Mouse (Mus musculus) intestine, embryonic 15.5 days (tissue): ENCODE results near the gene Ccs. TPM values are rescaled to one million over a fixed set of nuclear protein-coding genes. Genes with fewer than 3 reads are reported as not detected.
A peak's percentile ranks its signal among the peaks of the same experiment; 100 is the strongest.

Source experiments
- ATAC-seq: fragments of 200-750 bp; cut with Nextera tagmentation; 2 replicates; pipeline ENCODE4 v1.8.0; 2017; ENCODE audit warnings: moderate TSS enrichment, moderate library complexity
- H3K27ac ChIP-seq: fragments of 300-500 bp; sonication (generic); 2 replicates; pipeline ENCODE4 v1.5.1; 2015; ENCODE audit warnings: mild to moderate bottlenecking, inconsistent platforms
- H3K27me3 ChIP-seq: fragments of 300-500 bp; sonication (generic); replicated peaks from 2 replicates; pipeline ENCODE4 v1.6.1; 2015; ENCODE audit warnings: inconsistent platforms
- H3K36me3 ChIP-seq: fragments of 300-500 bp; sonication (generic); 2 replicates; pipeline ENCODE4 v1.6.1; 2015; ENCODE audit warnings: inconsistent platforms
- H3K4me1 ChIP-seq: fragments of 300-500 bp; sonication (generic); replicated peaks from 2 replicates; pipeline ENCODE4 v1.6.1; 2015; ENCODE audit warnings: inconsistent platforms
- H3K4me2 ChIP-seq: fragments of 300-500 bp; sonication (generic); replicated peaks from 2 replicates; pipeline ENCODE4 v1.6.1; 2015; ENCODE audit warnings: mild to moderate bottlenecking, inconsistent platforms
- H3K4me3 ChIP-seq: fragments of 300-500 bp; sonication (generic); replicated peaks from 2 replicates; pipeline ENCODE4 v1.5.1; 2015; ENCODE audit warnings: inconsistent platforms
- H3K9ac ChIP-seq: fragments of 300-500 bp; sonication (generic); 2 replicates; pipeline ENCODE4 v1.6.1; 2015; ENCODE audit warnings: inconsistent platforms
- H3K9me3 ChIP-seq: fragments of 300-500 bp; sonication (generic); 2 replicates; pipeline ENCODE4 v1.6.1; 2016; ENCODE audit warnings: inconsistent platforms
- WGBS: fragments of 180-500 bp; shearing (Covaris S2); methylation state at CpG from one replicate; pipeline ENCODE4 v1.1.7; 2015; 5-methylcytosine and 5-hydroxymethylcytosine counted together
- polyA plus RNA-seq: library from polyadenylated mRNA; unstranded; fragments of >200 nt; fragmentation: Nextera tagmentation; extraction: Ambion mirVana; gene quantifications from 2 replicates; pipeline ENCODE4 v1.2.1, GENCODE M21; 2015

Gene Ccs
- polyA plus RNA-seq, 1 experiment from 2014 or later = 51.3 TPM

DNA sequence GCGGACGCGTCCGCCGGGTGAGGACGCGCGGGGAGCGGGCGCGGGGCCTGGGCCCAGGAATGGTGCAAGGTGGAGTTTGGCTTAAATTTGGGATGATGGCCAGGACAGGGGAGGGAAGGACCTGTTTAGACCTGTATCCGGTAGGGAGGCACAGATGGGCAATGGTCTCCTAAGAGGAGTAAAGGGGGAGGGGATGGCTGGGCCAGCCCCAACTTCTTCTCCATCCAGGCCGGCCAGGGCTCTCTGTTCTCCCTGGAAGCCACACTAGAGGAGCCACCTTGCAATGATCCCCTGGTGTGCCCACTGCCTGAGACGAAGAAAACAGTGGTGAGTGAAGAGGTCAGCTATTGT, 16.3 kb upstream of the Ccs start:
- peak overlapping the region; percentile 98 for H3K4me2 ChIP-seq
- ATAC-seq = no peak; the same call in 1 of the 2 replicates
- no peaks in the 10 kb centered on the region for H3K27me3 ChIP-seq

DNA sequence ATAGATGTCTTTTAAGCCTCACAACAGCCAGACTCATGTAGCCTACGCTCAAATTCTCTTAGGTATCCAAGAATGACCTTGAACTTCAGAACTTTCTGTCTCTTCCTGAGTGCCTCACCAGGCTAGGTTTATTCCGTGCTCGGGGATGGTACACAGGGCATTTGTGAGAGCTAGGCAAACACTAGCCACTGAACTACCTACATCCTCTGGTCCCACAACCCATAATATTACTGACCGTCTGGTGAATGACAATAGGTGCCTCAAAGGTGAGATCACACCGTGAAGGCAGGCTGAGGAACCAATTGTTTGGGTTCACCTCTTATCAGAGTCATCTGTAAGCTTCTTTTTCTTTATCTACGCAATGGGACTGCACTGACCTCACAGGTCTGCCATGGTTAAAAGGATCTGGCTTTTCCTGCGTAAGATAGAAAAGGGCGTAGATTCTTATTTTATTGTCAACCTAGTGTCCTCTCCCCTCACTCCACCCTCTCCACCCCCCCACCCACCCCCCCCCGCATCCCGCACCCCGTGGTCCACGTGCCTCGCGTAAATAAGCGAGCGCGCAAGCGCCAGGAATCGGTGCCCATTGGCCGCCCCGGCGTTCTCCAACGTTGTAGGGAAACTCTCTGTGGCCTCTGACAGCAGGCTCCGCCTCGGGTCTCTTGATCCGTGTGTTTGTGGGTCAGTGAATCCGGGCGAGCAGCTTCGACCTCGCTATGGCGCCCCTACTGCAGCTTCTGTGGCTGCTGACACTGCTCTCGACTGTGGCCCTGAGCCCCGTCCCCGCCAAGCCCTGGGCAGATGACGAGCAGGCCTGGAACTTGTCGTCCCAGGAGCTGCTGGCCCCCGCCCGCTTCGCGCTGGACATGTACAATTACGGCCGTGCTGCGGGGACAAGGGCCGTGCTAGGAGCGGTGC, 15.7 kb upstream of the Ccs start, which contains the start of gene Ctsf:
Gene Ctsf (plus strand): TSS at position 579 of the 918 bp plus-strand sequence.
- 2% methylated on average over 45 of the region's 45 CpGs for WGBS

More for the DNA sequence above, 16.3 kb upstream of the Ccs start:
- Histone ChIP-seq H3K9me3 (no peaks in the 10 kb centered on the region), H3K36me3 (no peaks in the 10 kb centered on the region), H3K4me3 (peak overlapping the region; percentile 51), H3K4me1 (peaks cover 10% of the 10 kb centered on the region; the same call in 1 of the 2 replicates), H3K27ac (no peak overlapping the region), H3K9ac (peak overlapping the region; percentile 50)
- 3% methylated on average over 14 of the region's 14 CpGs for WGBS

DNA sequence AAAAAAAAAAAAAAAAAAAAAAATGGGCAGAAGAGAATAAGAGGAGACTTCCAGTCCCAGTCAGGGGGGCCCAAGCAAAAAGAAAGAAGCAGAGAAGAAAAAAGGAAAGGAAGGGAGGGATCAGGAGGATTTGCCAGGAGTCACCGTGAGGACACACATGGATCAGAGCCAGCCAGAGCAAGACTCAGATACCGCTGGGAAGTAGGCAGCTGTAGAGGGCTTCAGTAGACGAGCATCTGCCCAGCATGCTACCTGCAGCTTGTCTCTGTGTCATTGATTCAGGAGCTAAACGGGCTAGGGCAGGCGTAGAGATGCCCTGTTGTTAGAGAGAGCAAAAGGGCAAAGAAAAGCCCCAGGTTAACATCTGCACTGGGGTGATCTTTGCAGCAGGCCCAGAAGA, 11.1 kb upstream of the Ccs start:
- Histone ChIP-seq H3K4me1 (peaks cover 5% of the 10 kb centered on the region; the same call in 1 of the 2 replicates), H3K27ac (no peak overlapping the region), H3K4me2 (no peak overlapping the region), H3K36me3 (no peaks in the 10 kb centered on the region), H3K9me3 (no peaks in the 10 kb centered on the region), H3K27me3 (no peaks in the 10 kb centered on the region), H3K9ac (no peak overlapping the region), H3K4me3 (no peak overlapping the region)
- 50% methylated on average over 5 of the region's 5 CpGs for WGBS
- ATAC-seq = no peak

More for the DNA sequence above, 15.7 kb upstream of the Ccs start, which contains the start of gene Ctsf:
- peak; percentile 90 for ATAC-seq
- Histone ChIP-seq H3K4me2 (peak within 1 kb of the TSS; percentile 98), H3K36me3 (no peaks in the 10 kb centered on the region), H3K4me3 (peak within 1 kb of the TSS; percentile 51), H3K4me1 (peaks cover 10% of the 10 kb centered on the region; the same call in 1 of the 2 replicates), H3K9ac (peak within 1 kb of the TSS; percentile 50), H3K27ac (no peak within 1 kb of the TSS), H3K27me3 (no peaks in the 10 kb centered on the region), H3K9me3 (no peaks in the 10 kb centered on the region)

DNA sequence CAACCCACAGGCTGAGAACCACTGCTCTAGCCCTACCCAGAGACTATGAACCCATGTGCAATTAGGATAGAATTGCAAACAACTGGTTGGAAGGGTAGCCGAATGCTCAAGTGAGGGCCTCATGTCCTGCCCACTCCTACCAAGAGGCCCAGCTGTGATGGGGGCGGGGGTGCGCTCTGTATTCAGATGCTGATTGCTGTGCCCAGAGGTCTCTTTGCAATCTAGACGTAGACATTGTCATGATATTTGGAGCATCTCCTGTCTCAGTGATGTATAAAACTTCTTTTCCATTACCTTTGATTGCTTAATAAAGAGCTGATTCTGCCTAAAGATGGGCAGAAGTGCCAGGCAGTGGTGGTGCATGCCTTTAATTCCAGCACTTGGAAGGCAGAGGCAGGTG, 10.7 kb upstream of the Ccs start:
- H3K4me3 ChIP-seq = no peak overlapping the region
- no peak overlapping the region for H3K27ac ChIP-seq
- H3K4me1 ChIP-seq = peaks cover 3% of the 10 kb centered on the region; the same call in 1 of the 2 replicates
- H3K9me3 ChIP-seq = no peaks in the 10 kb centered on the region
- H3K9ac ChIP-seq = no peak overlapping the region
- H3K36me3 ChIP-seq = no peaks in the 10 kb centered on the region
- 58% methylated on average over 4 of the region's 4 CpGs for WGBS
- no peaks in the 10 kb centered on the region for H3K27me3 ChIP-seq
- no peak overlapping the region for H3K4me2 ChIP-seq
- ATAC-seq = no peak

DNA sequence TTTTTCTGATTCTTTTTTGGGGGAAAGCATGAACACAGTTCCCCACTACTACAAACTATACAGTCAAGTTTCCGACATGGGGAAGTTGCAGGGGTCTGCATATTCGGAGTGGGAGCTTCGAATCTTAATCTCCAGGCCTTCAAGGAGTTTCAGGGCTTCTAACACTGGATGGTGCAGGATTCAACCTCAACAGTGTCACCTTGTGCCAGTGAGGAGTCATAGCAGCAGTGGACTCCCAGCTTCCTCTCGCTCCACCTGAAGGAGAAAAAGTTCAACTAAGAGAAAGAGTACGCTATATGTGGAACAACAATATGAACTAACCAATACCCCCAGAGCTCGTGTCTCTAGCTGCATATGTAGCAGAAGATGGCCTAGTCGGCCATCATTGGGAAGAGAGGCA, 8.4 kb upstream of the Ccs start:
- Histone ChIP-seq H3K9ac (no peak overlapping the region), H3K4me3 (no peak overlapping the region), H3K27ac (no peak overlapping the region), H3K9me3 (no peaks in the 10 kb centered on the region), H3K36me3 (no peaks in the 10 kb centered on the region), H3K4me2 (no peak overlapping the region), H3K27me3 (no peaks in the 10 kb centered on the region), H3K4me1 (no peaks in the 10 kb centered on the region)
- WGBS = 26% methylated on average over 7 of the region's 7 CpGs
- no peak for ATAC-seq

DNA sequence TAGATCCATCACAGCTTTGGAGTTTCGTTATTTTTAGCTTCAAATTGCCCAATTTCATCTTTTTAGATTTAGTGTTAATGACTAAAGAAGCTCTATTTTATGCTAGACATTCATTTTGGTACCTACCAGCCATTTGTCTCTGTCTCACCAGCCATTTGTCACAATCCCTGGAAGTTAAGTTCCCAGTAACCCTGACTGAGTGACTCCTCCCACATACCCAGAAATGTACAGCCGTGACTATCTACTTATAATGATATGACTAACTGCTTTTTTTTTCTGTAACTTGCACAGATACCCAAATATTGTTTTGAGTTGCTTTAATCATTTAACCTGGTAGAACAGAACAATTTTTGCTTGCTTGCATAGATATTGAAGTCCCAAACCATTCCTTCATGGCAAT, 6.7 kb upstream of the Ccs start:
- ATAC-seq = no peak
- Histone ChIP-seq H3K4me2 (no peak overlapping the region), H3K4me1 (no peaks in the 10 kb centered on the region), H3K4me3 (no peak overlapping the region), H3K36me3 (no peaks in the 10 kb centered on the region), H3K27ac (no peak overlapping the region), H3K9me3 (no peaks in the 10 kb centered on the region), H3K9ac (no peak overlapping the region), H3K27me3 (peaks cover 10% of the 10 kb centered on the region)
- 66% methylated on average over 2 of the region's 2 CpGs for WGBS

DNA sequence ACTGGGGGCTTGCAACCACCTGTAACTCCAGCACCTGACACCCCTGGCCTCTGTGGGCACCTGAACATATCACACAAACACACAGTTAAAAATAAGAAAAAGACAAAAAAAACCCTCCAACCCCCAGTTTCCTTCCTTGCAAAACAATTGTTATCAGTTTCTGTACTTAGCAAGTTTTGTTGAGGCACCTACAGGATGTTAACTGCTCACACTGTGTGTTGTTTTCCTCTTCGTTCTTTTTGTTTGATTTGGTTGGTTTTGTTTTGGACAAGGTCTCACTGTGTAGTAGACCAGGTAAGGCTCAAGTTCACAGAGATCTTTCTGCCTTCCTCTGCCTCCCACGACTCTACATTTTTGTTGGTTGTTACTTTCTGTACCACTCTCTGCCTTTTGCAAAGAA, 3.5 kb upstream of the Ccs start:
- H3K4me3 ChIP-seq = no peak overlapping the region
- H3K27me3 ChIP-seq = peaks cover 22% of the 10 kb centered on the region
- H3K4me1 ChIP-seq = peaks cover 17% of the 10 kb centered on the region
- no peaks in the 10 kb centered on the region for H3K9me3 ChIP-seq
- 69% methylated on average over 2 of the region's 2 CpGs for WGBS
- H3K4me2 ChIP-seq = no peak overlapping the region
- ATAC-seq = no peak
- H3K9ac ChIP-seq = no peak overlapping the region
- no peaks in the 10 kb centered on the region for H3K36me3 ChIP-seq
- no peak overlapping the region for H3K27ac ChIP-seq

DNA sequence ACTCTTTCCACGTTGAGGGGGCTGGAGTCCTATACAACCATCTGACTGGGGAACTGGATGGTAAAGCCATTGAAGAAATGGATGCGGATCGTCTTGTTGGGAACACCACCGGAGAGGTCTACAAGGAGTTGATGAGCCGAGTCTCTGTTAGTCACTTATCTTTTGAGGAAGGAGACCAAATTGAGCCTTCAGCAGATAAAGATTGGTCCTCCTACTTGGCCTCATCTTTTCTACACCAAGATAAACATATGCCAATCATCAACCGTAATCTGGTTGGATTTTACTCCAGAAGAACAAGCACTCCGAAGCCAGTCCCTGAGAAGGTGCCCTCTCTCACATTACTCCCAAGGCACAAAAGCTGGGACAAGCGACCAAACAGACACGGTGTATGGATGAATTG, 1.7 kb upstream of the Ccs start:
- WGBS = 79% methylated on average over 9 of the region's 9 CpGs
- no peak overlapping the region for H3K27ac ChIP-seq
- ATAC-seq = no peak
- H3K27me3 ChIP-seq = peaks cover 22% of the 10 kb centered on the region
- no peaks in the 10 kb centered on the region for H3K9me3 ChIP-seq
- no peaks in the 10 kb centered on the region for H3K36me3 ChIP-seq
- H3K4me3 ChIP-seq = no peak overlapping the region
- H3K4me1 ChIP-seq = peaks cover 23% of the 10 kb centered on the region
- H3K9ac ChIP-seq = no peak overlapping the region
- no peak overlapping the region for H3K4me2 ChIP-seq

DNA sequence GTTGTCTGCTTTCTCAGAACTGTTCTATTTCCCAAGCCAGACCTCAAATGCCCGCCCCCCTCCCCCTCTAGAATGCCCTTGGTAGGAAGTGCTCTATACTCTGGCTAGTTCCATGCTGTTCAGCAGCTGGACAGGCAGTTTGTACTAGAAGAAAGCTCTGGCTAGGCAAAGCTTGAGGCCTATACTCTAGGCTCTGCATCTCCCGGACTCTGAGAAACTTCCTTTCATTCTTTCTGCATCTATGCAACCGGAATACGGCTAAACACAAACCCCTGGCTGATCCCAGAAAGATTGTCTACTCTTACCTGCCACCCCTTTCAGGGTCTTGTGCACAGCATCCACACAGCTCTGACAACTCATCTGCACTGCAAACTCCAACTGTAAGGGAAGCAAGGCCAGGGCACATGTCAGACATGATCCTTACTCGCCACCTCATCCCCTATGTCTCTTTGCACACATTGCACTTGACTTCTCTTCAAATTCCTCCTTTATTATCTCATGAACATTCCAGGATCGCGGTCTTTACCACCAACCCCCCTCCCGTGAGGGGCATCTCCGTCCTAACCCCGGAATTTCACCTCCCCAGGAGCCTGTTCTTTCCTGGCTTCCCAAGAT, 499 bp downstream of the Ccs start:
- H3K4me3 ChIP-seq = peak overlapping the region; percentile 63
- WGBS = 26% methylated on average over 10 of the region's 10 CpGs
- no peak overlapping the region for H3K27ac ChIP-seq
- H3K27me3 ChIP-seq = peaks cover 22% of the 10 kb centered on the region
- peak overlapping the region; percentile 96 for H3K4me2 ChIP-seq
- no peaks in the 10 kb centered on the region for H3K36me3 ChIP-seq
- H3K9me3 ChIP-seq = no peaks in the 10 kb centered on the region
- H3K9ac ChIP-seq = peak overlapping the region; percentile 64
- peaks cover 23% of the 10 kb centered on the region for H3K4me1 ChIP-seq
- ATAC-seq = peak; percentile 52

DNA sequence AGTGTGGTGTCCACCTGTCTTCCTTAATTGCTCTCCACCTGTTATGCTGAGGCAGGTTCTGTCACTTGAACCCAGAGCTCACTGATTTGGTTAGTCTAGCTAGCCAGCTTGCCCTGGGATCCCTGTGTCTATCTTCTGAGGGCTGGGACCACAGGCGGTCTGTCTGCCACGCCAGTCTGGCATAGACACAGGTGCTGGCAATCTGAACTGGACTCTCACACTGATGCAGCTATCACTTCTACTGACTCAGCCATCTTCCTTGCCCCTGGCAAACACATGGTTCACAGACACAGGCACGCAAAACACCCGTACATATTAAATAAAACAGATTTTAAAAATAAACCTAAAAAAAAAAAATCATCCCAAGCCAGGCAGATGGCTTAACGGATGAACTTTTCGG, 2.1 kb downstream of the Ccs start:
- H3K9me3 ChIP-seq = no peaks in the 10 kb centered on the region
- ATAC-seq = no peak
- H3K9ac ChIP-seq = no peak overlapping the region

DNA sequence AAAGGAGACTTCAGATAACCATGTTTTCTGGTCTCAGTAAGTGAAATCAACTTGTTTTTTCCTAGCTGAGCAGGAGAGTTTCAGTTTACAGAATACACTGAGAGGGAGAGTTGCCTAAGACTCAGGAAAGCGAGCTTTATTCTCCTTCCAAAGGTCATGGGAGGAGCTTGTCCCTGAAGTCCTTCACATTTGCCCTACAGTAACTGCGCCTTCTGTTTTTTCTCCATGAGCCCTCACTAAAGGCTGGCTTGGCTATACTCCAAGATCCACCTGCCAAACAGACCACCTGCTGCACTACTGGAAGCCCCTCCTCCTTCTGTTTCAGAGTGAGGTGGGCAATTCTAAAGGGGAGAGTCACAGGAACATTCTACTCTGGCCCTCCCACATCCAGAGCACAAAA, 3.0 kb downstream of the Ccs start:
- no peak for ATAC-seq
- peaks cover 23% of the 10 kb centered on the region for H3K4me1 ChIP-seq
- no peak overlapping the region for H3K4me2 ChIP-seq
- H3K9me3 ChIP-seq = no peaks in the 10 kb centered on the region
- H3K36me3 ChIP-seq = no peaks in the 10 kb centered on the region
- H3K27ac ChIP-seq = no peak overlapping the region
- peaks cover 14% of the 10 kb centered on the region for H3K27me3 ChIP-seq
- WGBS = 62% methylated on average over 2 of the region's 2 CpGs
- H3K4me3 ChIP-seq = no peak overlapping the region
- H3K9ac ChIP-seq = no peak overlapping the region

More for the DNA sequence above, 2.1 kb downstream of the Ccs start:
- no peak overlapping the region for H3K4me3 ChIP-seq
- no peak overlapping the region for H3K4me2 ChIP-seq
- no peak overlapping the region for H3K27ac ChIP-seq
- no peaks in the 10 kb centered on the region for H3K36me3 ChIP-seq
- peaks cover 22% of the 10 kb centered on the region for H3K27me3 ChIP-seq
- H3K4me1 ChIP-seq = peaks cover 23% of the 10 kb centered on the region
- WGBS = 93% methylated on average over 6 of the region's 6 CpGs

DNA sequence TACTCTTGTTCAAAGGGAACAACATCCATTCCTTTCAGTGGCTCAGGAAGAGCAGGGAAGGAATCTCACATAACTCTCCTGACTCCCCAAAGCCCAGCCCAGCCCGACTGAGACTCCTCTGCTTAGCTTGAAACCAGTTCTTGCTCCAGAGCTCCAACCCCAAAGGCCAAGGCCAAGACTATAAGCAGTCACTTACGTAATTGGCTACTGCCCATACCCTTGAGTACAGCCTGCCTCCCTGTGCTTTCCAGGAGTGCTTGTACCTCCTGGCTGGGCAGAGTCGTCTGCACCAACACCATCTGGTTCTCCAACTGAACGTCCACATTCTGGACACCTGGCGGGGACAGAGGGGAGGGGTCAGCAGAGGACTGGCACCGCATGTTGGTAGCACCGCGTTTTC, 5.2 kb downstream of the Ccs start:
- 82% methylated on average over 8 of the region's 8 CpGs for WGBS
- H3K36me3 ChIP-seq = no peaks in the 10 kb centered on the region; the same call in 1 of the 2 replicates
- H3K27me3 ChIP-seq = no peaks in the 10 kb centered on the region
- H3K4me3 ChIP-seq = no peak overlapping the region
- H3K9ac ChIP-seq = no peak overlapping the region
- H3K4me2 ChIP-seq = no peak overlapping the region
- peaks cover 16% of the 10 kb centered on the region for H3K4me1 ChIP-seq
- H3K9me3 ChIP-seq = no peaks in the 10 kb centered on the region
- ATAC-seq = no peak
- no peak overlapping the region for H3K27ac ChIP-seq
